Mouse (Mus musculus) midbrain, embryonic 14.5 days (tissue): ENCODE measurements around the gene Dnm3. TPM values are rescaled to one million over a fixed set of nuclear protein-coding genes. Genes with fewer than 3 reads are reported as not detected.

Experiments
- ATAC-seq: fragments of 200-750 bp; cut with Nextera tagmentation; 2 replicates; pipeline ENCODE4 v1.8.0; 2017; ENCODE audit warnings: moderate number of reproducible peaks, moderate library complexity; ENCODE audit not compliant: low FRiP score, low TSS enrichment
- DNase-seq: peaks from one replicate; pipeline ENCODE4 v3.0.0-alpha.2; 2015
- H3K27ac ChIP-seq: fragments of 300-500 bp; sonication (generic); replicated peaks from 2 replicates; pipeline ENCODE4 v1.5.1; 2014; ENCODE audit warnings: mild to moderate bottlenecking, low read depth, low read length, moderate library complexity
- H3K27me3 ChIP-seq: fragments of 300-500 bp; sonication (generic); 2 replicates; pipeline ENCODE4 v1.6.1; 2014; ENCODE audit warnings: low read length, control low read depth, mixed read lengths; ENCODE audit not compliant: control insufficient read depth, insufficient read depth
- H3K36me3 ChIP-seq: fragments of 300-500 bp; sonication (generic); 2 replicates; pipeline ENCODE4 v1.6.1; 2014; ENCODE audit warnings: low read length, control low read depth; ENCODE audit not compliant: control insufficient read depth, insufficient read depth
- H3K4me1 ChIP-seq: fragments of 300-500 bp; sonication (generic); 2 replicates; pipeline ENCODE4 v1.6.1; 2014; ENCODE audit warnings: mild to moderate bottlenecking, antibody characterized with exemption, low read length, control low read depth; ENCODE audit not compliant: control insufficient read depth, insufficient read depth
- H3K4me2 ChIP-seq: fragments of 300-500 bp; sonication (generic); 2 replicates; pipeline ENCODE4 v1.6.1; 2014; ENCODE audit warnings: mild to moderate bottlenecking, low read length, moderate library complexity
- H3K4me3 ChIP-seq: fragments of 300-500 bp; sonication (generic); replicated peaks from 2 replicates; pipeline ENCODE4 v1.5.1; 2014; ENCODE audit warnings: low read depth, low read length
- H3K9ac ChIP-seq: fragments of 300-500 bp; sonication (generic); replicated peaks from 2 replicates; pipeline ENCODE4 v1.6.1; 2014; ENCODE audit warnings: mild to moderate bottlenecking, low read length, moderate library complexity
- H3K9me3 ChIP-seq: fragments of 300-500 bp; sonication (generic); 2 replicates; pipeline ENCODE4 v1.6.1; 2016; ENCODE audit warnings: low read length, control low read depth, mixed read lengths; ENCODE audit not compliant: control insufficient read depth
- WGBS: fragments of 180-500 bp; shearing (Covaris S2); extraction: QIAGEN DNeasy Blood & Tissue Kit; methylation state at CpG from one replicate; pipeline ENCODE4 v1.1.7; 2014; 5-methylcytosine and 5-hydroxymethylcytosine counted together
- polyA plus RNA-seq: library from polyadenylated mRNA; unstranded; fragments of >200 nt; fragmentation: Nextera tagmentation; extraction: Ambion mirVana; gene quantifications from 2 replicates; pipeline ENCODE4 v1.2.1, GENCODE M21; 2014

Gene Dnm3
- polyA plus RNA-seq, 1 experiment from 2014 or later = 62.0 TPM

GRCm38 (mm10) chr1:162052138-162052537 lies 425.7 kb downstream of the Dnm3 start:
- H3K9ac ChIP-seq = no peak overlapping the region
- no peaks in the 10 kb centered on the region for H3K27me3 ChIP-seq
- no peak overlapping the region for H3K4me2 ChIP-seq
- no peak for ATAC-seq
- H3K4me1 ChIP-seq = peaks cover 13% of the 10 kb centered on the region
- no peak overlapping the region for H3K4me3 ChIP-seq
- no peaks in the 10 kb centered on the region for H3K9me3 ChIP-seq
- no peaks in the 10 kb centered on the region for H3K36me3 ChIP-seq
- peak; percentile 26 for DNase-seq
- H3K27ac ChIP-seq = peak overlapping the region; percentile 79; the same call in 1 of the 2 replicates
- 74% methylated on average over 7 of the region's 7 CpGs for WGBS

GRCm38 (mm10) chr1:162051710-162052109 lies 426.1 kb downstream of the Dnm3 start:
- no peak overlapping the region for H3K27ac ChIP-seq
- no peaks in the 10 kb centered on the region for H3K36me3 ChIP-seq
- DNase-seq (no peak), ATAC-seq (no peak)
- H3K4me1 ChIP-seq = peaks cover 13% of the 10 kb centered on the region
- no peaks in the 10 kb centered on the region for H3K27me3 ChIP-seq
- H3K9ac ChIP-seq = no peak overlapping the region
- no peak overlapping the region for H3K4me3 ChIP-seq
- 95% methylated on average over 4 of the region's 4 CpGs for WGBS
- H3K4me2 ChIP-seq = no peak overlapping the region
- H3K9me3 ChIP-seq = no peaks in the 10 kb centered on the region

GRCm38 (mm10) chr1:162047673-162048072 lies 430.2 kb downstream of the Dnm3 start:
- Histone ChIP-seq H3K4me3 (no peak overlapping the region), H3K27ac (no peak overlapping the region), H3K4me2 (no peak overlapping the region), H3K36me3 (no peaks in the 10 kb centered on the region), H3K27me3 (no peaks in the 10 kb centered on the region), H3K9ac (no peak overlapping the region), H3K9me3 (no peaks in the 10 kb centered on the region), H3K4me1 (peaks cover 4% of the 10 kb centered on the region; the same call in 1 of the 2 replicates)
- ATAC-seq = no peak
- DNase-seq = no peak
- 85% methylated on average over 7 of the region's 7 CpGs for WGBS

GRCm38 (mm10) chr1:162043788-162044717 lies 433.8 kb downstream of the Dnm3 start:
- Histone ChIP-seq H3K9me3 (no peaks in the 10 kb centered on the region), H3K4me1 (no peaks in the 10 kb centered on the region), H3K36me3 (no peaks in the 10 kb centered on the region), H3K4me2 (no peak overlapping the region), H3K27ac (no peak overlapping the region), H3K27me3 (no peaks in the 10 kb centered on the region), H3K9ac (no peak overlapping the region), H3K4me3 (no peak overlapping the region)
- no peak for ATAC-seq
- no peak for DNase-seq
- WGBS = 82% methylated on average over 8 of the region's 8 CpGs

GRCm38 (mm10) chr1:162043216-162043615 lies 434.6 kb downstream of the Dnm3 start:
- ATAC-seq (no peak), DNase-seq (no peak)
- Histone ChIP-seq H3K27me3 (no peaks in the 10 kb centered on the region), H3K4me1 (no peaks in the 10 kb centered on the region), H3K36me3 (no peaks in the 10 kb centered on the region), H3K9me3 (no peaks in the 10 kb centered on the region), H3K9ac (no peak overlapping the region), H3K4me2 (no peak overlapping the region), H3K27ac (no peak overlapping the region), H3K4me3 (no peak overlapping the region)
- 74% methylated on average over 1 of the region's 1 CpGs for WGBS

- no peak for ATAC-seq
- no peak for DNase-seq
- H3K27ac ChIP-seq = no peak overlapping the region
- no peaks in the 10 kb centered on the region for H3K9me3 ChIP-seq
- 91% methylated on average over 5 of the region's 5 CpGs for WGBS
- H3K27me3 ChIP-seq = no peaks in the 10 kb centered on the region
- no peak overlapping the region for H3K4me2 ChIP-seq
- no peak overlapping the region for H3K9ac ChIP-seq
- no peaks in the 10 kb centered on the region for H3K36me3 ChIP-seq
- peaks cover 6% of the 10 kb centered on the region; the same call in 1 of the 2 replicates for H3K4me1 ChIP-seq
- H3K4me3 ChIP-seq = no peak overlapping the region
Measured at GRCm38 (mm10) chr1:162042384-162042783, 435.4 kb downstream of the Dnm3 start.

- H3K9ac ChIP-seq = no peak overlapping the region
- H3K27ac ChIP-seq = no peak overlapping the region
- DNase-seq (no peak), ATAC-seq (no peak)
- no peaks in the 10 kb centered on the region for H3K27me3 ChIP-seq
- 92% methylated on average over 6 of the region's 6 CpGs for WGBS
- peaks cover 6% of the 10 kb centered on the region; the same call in 1 of the 2 replicates for H3K4me1 ChIP-seq
- no peaks in the 10 kb centered on the region for H3K9me3 ChIP-seq
- no peak overlapping the region for H3K4me2 ChIP-seq
- no peak overlapping the region for H3K4me3 ChIP-seq
- H3K36me3 ChIP-seq = no peaks in the 10 kb centered on the region
Measured at GRCm38 (mm10) chr1:162040490-162041274, 437.2 kb downstream of the Dnm3 start.

GRCm38 (mm10) chr1:162039808-162040207 lies 438.0 kb downstream of the Dnm3 start:
- Histone ChIP-seq H3K4me3 (no peak overlapping the region), H3K9me3 (no peaks in the 10 kb centered on the region), H3K4me2 (no peak overlapping the region), H3K4me1 (peaks cover 6% of the 10 kb centered on the region; the same call in 1 of the 2 replicates), H3K9ac (no peak overlapping the region), H3K36me3 (no peaks in the 10 kb centered on the region), H3K27me3 (no peaks in the 10 kb centered on the region), H3K27ac (no peak overlapping the region)
- WGBS = 83% methylated on average over 7 of the region's 7 CpGs
- DNase-seq (no peak), ATAC-seq (no peak)
